Mouse (Mus musculus) heart, postnatal 25 days (tissue): Measurements from ENCODE around the gene Ggcx. TPM values are rescaled to one million over a fixed set of nuclear protein-coding genes. Genes with fewer than 3 reads are reported as not detected.
"Not testable (repeated sequence)": the region's sequence is repeated elsewhere in the genome, so short reads cannot be mapped to it uniquely, and the experiment has no call there.

Experiments used
- DNase-seq: peaks from one replicate; pipeline ENCODE4 v3.0.0; 2022; ENCODE audit warnings: low spot score
- intact Hi-C: fragments of 180-260 bp; cut with DNase I; formaldehyde crosslinking; loops from one replicate; pipeline ENCODE4 v1.15.1; 2025
- total RNA-seq, 2 experiments: library from RNA; stranded (reverse); gene quantifications; 2 replicates each; pipeline ENCODE4 v1.2.3; 2021

Ggcx gene
- total RNA-seq, 2 experiments from 2014 or later, result 33.3 to 35.0 TPM

- no peak for DNase-seq
These were observed 5.7 kb downstream of the Ggcx start for GRCm38 (mm10) chr6:72419806-72420205.

GRCm38 (mm10) chr6:72420901-72421300 is 6.8 kb downstream of the Ggcx start:
- intact Hi-C loops, result no loop called here
- no peak for DNase-seq

More at GRCm38 (mm10) chr6:72419806-72420205, 5.7 kb downstream of the Ggcx start:
- intact Hi-C loops, result no loop called here

GRCm38 (mm10) chr6:72425646-72426045 is 11.5 kb downstream of the Ggcx start:
- DNase-seq, result no peak
- intact Hi-C loops, result no loop called here

- intact Hi-C loops, result loop anchor here (1.0 to 2.0 kb wide), 2 partner anchors 106 to 139 kb away; no protein-coding TSS in a partner anchor
- DNase-seq, result peak; percentile 20
These were observed 13.9 kb downstream of the Ggcx start for GRCm38 (mm10) chr6:72428036-72428435.

DNA sequence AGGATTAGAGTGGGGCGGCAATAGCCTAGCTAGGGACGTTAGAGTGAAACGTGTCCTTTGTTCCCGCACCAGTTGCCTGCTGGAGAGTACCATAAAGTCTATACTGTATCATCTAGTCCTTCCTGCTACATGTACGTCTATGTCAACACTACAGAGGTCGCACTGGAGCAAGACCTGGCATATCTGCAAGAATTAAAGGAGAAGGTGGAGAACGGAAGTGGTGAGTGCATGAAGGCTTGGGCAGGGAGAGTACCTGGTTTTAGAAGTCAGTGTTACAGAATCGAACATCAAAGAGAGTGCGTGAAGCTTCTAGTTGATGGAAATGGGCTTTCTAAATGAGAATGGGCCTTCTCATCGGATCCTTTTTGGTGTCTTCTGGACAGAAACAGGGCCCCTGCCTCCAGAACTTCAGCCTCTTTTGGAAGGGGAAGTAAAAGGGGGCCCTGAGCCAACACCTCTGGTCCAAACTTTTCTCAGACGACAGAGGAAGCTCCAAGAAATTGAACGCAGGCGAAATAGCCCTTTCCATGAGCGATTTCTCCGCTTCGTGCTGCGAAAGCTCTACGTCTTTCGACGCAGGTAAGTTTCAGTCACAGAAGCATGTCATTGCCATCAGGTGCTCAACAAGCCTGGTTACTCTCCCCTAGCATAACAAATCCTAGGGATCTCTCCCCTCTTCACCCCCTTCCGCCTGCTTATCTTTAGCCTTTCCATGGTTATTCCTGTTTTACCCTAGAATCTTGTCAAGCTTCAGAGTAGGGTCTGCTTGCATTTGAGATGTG is 15.1 kb downstream of the Ggcx start:
- intact Hi-C loops, result loop anchor here (1.0 to 2.0 kb wide), 2 partner anchors 8 to 138 kb away; no protein-coding TSS in a partner anchor
- no peak for DNase-seq

DNA sequence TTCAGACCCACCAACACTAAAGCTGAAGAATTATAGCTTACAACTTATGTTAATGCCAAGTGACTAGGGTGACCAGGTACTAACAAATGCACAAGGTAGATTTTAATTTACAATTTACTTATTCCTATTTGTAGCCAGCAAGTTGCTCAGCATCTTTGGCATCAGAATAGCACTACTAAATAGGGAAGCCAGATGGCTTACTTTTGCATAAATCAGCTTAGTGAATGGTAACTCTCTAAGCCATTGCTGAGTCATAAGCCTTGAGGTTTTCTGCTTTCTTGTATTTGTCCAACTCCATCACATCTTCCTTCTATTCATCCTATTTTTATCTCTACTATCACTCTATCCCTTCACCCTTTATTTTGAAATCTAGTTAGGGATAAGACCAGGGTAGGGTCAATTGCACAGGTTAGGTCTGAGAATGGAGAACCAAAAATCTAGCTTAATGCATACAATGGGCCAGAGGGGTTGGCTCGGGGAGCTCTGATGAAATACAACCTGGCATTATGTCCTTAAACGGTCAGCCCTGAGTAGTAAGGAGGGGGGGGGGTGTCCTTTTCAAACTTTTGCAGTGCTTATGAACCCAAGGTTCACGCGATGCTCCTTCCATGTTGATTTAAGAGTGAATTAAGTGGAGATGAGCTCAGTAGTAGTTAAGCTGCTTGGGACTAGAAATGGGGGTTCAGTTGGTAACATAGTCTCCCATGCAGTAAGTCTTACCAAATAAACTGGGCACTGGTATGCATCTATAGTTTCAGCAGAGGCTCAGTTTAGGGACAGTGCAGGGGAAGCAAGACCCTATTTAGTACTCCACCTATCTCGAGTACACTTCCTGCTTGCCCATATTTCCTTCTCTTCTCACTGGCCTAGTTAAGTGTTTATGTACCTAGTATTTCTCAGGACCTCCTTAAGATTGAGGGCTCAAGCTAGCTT is 17.1 kb downstream of the Ggcx start:
- intact Hi-C loops, result no loop called here
- DNase-seq, result no peak

DNA sequence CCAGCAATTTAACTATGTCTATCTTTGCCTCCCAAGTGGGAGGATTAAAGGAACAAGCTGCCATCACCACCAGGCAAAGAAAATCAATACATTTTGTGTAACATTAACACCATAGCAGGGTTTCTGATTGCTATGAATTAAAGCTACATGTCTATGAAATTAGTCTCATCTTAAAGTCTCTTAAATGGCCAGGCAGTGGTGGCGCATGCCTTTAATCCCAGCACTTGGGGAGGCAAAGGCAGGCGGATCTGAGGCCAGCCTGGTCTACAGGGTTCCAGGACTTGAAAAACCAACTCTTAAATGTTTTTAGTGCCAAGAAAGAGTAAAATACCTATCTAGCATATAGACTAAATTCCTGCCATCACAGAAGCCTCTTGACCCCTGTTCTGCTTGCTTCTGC is 18.0 kb downstream of the Ggcx start:
- no peak for DNase-seq
- intact Hi-C loops, result no loop called here

- intact Hi-C loops, result loop anchor here (5.0 kb wide), 1 partner anchor 74 kb away; no protein-coding TSS in a partner anchor
- DNase-seq, result no peak
These were observed 24.1 kb downstream of the Ggcx start for GRCm38 (mm10) chr6:72438226-72438625.

DNA sequence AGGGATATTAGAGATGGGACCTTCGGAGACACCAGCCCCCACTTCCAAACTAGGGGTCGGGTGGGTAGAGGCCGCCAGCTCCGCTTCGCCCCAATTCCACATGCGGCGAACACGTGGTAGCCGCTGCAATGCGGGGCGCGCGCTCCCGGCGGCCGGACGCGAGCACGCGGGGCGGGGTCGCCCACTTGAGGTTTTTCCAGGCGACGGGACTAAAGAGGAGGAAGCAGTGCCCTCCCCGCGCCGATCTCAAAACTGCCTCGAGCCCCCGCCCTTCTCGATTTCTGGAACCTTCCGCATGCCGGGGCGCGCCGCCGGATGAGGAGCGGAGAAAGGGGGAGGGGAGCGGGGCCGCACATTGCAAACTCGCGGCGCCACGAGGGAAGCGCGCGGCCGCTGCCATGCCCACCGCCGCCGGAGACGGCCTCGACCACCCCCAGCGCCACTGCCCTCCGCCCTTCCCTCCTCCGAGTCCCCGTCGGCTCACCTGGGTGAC is 24.8 kb downstream of the Ggcx start:
- DNase-seq, result peak; percentile 89
- intact Hi-C loops, result loop anchor here (5.0 kb wide), 1 partner anchor 73 kb away; no protein-coding TSS in a partner anchor

GRCm38 (mm10) chr6:72439355-72440185 is 25.5 kb downstream of the Ggcx start, which contains the start of gene Mat2a:
TSS of gene Mat2a (minus strand) at chr6:72439558.
- peak; percentile 92 for DNase-seq
- intact Hi-C loops, result loop anchor here (2.0 to 5.0 kb wide), 2 partner anchors 49 to 73 kb away; no protein-coding TSS in a partner anchor

DNA sequence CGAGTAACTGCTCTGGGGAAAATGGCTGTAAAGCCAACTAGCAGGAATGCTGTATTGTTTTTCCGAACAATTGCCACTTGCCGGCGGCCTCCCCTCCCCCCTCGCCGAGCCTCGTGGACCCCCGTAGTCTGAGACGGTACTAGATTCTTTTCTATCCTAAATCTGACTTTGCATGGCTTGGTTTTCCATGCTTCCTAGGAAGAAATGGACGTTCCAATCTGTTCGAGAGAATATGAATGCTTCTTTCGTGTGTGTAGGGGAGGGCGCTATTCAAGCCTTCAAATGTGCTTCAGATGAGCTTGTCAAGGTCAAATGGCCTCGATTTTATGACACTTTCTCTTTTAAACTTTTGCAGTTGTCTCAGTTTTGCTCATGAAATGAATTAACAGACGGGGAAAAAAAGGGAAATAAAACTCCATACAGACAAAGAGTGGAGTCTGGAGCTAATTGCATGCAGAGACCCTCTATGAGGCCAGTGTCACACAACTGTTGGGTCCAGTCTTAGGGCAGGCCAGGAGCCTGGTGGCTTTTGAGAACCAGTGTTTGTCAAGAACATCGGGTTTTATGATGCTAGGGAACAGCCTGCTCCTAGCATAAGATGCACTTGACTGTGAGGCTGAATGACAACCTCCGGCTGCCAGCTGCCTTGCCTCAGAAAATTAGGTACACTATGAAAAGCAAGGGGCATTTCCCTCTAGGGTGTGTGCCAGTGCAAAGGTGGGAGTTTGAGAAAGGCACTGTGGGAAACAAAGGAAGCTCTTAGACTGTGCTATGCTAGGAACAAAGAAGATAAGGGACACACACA is 26.3 kb downstream of the Ggcx start:
- intact Hi-C loops, result loop anchor here (2.0 kb wide), 1 partner anchor 48 kb away; no protein-coding TSS in a partner anchor

GRCm38 (mm10) chr6:72442921-72443604 is 29.0 kb downstream of the Ggcx start:
- intact Hi-C loops, result no loop called here
- DNase-seq, result no peak

More for the DNA sequence above, 26.3 kb downstream of the Ggcx start:
- DNase-seq, result no peak

GRCm38 (mm10) chr6:72445011-72445410 is 30.9 kb downstream of the Ggcx start:
- intact Hi-C loops, result no loop called here
- no peak for DNase-seq

GRCm38 (mm10) chr6:72447487-72447886 is 33.4 kb downstream of the Ggcx start:
- intact Hi-C loops, result no loop called here
- no peak for DNase-seq

GRCm38 (mm10) chr6:72451778-72452177 is 37.7 kb downstream of the Ggcx start:
- intact Hi-C loops, DNase-seq: not testable (repeated sequence)

DNA sequence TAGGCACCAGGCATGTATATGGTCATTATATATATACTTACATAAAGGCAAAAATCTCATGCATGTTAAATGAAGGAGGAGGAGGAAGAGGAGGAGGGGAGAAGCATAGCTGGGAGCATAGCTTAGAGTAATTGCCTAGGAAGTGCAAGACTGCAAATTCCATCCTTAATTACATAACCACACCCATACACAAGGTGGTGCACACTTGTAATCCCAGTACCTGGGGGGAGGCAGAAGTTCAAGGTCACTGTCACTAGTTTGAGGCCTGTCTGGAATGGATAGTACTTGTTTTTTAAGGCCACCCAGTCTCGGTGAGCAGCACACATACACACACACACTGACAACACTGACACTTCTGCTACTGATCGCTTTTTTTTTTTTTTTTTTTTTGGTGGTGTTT is 38.2 kb downstream of the Ggcx start:
- intact Hi-C loops, result no loop called here
- DNase-seq, result no peak

- intact Hi-C loops, result no loop called here
- DNase-seq, result no peak
These were observed 39.5 kb downstream of the Ggcx start for GRCm38 (mm10) chr6:72453578-72453977.
